Mouse (Mus musculus): ENCODE data around the gene Hist2h2ab.

The Hist2h2ab gene

GRCm38 (mm10) chr3:96219661-96220130 is at the start of gene Hist2h2ab, which contains the start of gene Bola1:
Gene Hist2h2ab, plus strand, starts transcription at chr3:96219865.
Gene Bola1, minus strand, starts transcription at chr3:96219709.
- peak; percentile 84 to 95 for DNase-seq (ENCODE audit: inconsistent age in 2 of 2, low spot score in 1 of 2)

- peak; percentile 64 to 84 for DNase-seq (ENCODE audit: inconsistent age in 2 of 2, low spot score in 1 of 2)
Measured at GRCm38 (mm10) chr3:96170276-96170675, 49.4 kb upstream of the Hist2h2ab start.

DNA sequence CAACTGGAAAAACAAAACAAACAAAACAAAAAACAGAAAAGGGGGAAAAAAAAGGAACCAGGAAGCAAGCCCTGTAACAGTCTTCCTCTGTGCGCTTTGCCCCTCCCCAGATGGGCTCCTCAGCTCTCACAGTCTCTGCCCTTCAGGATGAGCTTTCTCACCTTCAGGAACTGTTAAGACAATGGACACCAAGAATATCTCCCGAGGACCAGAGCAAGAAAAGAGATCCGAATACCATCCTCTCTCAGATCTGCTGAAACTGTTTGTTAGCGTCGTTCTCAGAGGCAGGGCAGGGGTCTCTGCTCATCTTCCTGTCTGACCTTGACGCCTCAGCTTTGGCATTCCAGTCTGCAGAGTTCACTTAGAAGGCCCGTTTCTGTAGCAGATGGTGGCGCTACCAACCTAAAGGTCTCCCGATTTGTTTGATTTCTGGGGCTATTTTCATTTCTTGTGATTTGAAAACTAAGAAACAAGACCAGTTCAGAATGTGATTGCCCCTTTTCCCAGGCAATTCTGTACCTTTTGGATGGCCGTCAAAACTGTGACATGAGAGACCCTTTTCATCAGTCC is 48.6 kb upstream of the Hist2h2ab start:
- peak in 1 of 2 experiments; percentile 76 for DNase-seq (ENCODE audit: inconsistent age in 2 of 2, low spot score in 1 of 2)

- DNase-seq (ENCODE audit: inconsistent age in 2 of 2, low spot score in 1 of 2) = no peak
Measured at GRCm38 (mm10) chr3:96171583-96172196, 48.0 kb upstream of the Hist2h2ab start.

DNA sequence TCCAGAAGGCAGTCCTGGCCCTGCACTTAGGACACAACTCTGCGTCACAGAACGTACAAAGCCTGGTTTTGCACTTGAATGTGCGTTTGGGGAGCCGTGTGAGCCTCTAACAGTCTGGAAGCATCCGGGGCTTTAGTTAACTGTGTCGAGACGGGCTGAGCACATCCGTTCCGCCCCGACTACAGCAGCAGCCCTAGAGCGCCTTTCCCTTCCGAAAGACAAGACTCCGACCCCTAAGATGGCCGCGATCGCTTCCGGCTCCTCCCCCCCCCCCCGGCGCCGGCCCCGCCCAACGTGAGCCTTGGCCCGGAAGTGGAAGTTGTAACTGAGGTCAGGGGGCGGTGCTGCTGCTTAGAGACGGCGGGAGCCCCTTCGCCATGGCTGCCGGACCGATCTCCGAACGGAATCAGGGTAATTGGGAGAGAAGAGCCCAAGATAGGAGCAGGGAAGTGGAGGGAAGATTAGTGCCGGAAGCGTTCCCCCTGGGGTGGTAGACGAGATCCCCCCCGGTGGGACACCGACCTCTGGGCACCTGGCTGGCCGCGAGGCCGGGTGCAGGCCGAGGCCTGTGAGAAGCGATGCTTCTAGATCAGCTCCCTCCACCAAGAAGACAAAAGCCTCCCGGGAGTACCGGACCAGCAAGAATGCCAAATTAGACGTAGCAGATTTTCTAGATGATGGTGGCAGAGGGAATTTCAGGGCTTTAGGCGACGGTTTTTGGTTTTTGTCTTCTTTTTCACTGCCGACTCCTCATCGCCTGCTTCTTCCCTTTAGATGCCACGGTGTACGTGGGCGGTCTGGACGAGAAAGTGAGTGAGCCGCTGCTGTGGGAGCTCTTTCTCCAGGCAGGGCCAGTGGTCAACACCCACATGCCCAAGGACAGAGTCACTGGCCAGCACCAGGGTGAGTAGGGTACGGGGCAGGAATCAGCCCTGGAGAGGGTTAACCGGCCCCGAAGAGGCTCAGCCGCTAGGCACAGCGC is 47.2 kb upstream of the Hist2h2ab start, which contains the start of gene Sf3b4:
Gene Sf3b4 (plus strand): TSS at position 136 of the 982 bp plus-strand sequence.
- peak; percentile 87 to 96 for DNase-seq (ENCODE audit: inconsistent age in 2 of 2, low spot score in 1 of 2)

DNA sequence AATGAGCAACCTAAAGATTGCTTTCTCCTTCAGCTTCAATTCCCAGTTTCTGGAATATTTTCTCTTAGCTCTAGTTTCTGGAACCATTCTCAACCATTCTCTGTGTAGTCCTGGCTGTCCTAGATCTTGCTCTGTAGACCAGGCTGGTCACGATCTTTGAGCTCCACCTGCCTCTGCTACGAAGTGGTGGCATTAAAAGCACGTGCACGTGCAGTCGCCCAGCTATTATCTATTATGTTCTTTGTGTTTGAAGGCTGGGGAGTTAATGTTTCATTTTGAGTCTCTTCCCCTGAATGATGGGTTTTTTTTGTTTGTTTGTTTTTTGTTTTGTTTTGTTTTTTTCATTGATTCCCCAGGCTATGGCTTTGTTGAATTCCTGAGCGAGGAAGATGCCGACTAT is 46.5 kb upstream of the Hist2h2ab start:
- DNase-seq (ENCODE audit: inconsistent age in 2 of 2, low spot score in 1 of 2) = no peak

GRCm38 (mm10) chr3:96174042-96174441 is 45.6 kb upstream of the Hist2h2ab start:
- DNase-seq (ENCODE audit: inconsistent age in 2 of 2, low spot score in 1 of 2) = peak in 1 of 2 experiments; percentile 40

DNA sequence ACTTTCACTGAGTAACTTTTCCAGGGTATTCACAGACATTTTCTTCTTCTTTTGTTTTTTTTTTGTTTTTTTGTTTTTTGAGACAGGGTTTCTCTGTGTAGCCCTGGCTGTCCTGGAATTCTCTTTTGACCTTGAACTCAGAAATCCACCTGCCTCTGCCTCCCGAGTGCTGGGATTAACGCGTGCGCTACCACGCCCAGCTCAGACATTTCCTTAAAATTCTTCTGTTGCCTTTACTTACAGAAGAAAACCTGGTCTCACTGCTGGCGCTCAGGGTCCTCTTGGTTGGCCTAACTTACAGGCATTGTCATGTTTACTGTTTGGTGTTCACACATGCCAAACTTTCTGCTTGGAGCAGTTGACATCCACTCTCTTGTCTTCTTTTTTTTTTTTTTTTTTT is 44.4 kb upstream of the Hist2h2ab start:
- DNase-seq (ENCODE audit: inconsistent age in 2 of 2, low spot score in 1 of 2) = no peak

DNA sequence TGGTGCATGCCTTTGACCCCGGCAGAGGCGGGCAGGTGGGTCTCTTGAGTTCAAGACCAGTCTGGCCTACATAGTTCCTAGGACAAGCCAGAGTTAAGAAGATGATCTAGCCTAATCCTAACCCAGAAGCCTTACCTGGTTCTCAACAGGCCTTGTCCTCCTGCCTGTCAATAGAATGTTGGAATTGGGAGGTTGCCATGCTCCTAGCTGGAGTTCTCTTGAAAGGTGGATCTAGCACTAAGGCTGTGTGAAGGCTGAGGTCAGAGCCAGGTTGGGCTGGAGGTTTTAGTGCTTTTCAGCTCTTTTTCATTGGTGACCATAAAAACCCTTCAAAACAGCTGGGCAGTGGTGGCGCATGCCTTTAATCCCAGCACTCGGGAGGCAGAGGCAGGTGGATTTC is 41.2 kb upstream of the Hist2h2ab start:
- DNase-seq (ENCODE audit: inconsistent age in 2 of 2, low spot score in 1 of 2) = no peak

- no peak for DNase-seq (ENCODE audit: inconsistent age in 2 of 2, low spot score in 1 of 2)
Measured at GRCm38 (mm10) chr3:96178902-96179301, 40.8 kb upstream of the Hist2h2ab start.

GRCm38 (mm10) chr3:96179531-96179930 is 40.1 kb upstream of the Hist2h2ab start:
- DNase-seq (ENCODE audit: inconsistent age in 2 of 2, low spot score in 1 of 2) = peak; percentile 35 to 73

- peak; percentile 44 to 72 for DNase-seq (ENCODE audit: inconsistent age in 2 of 2, low spot score in 1 of 2)
Measured at GRCm38 (mm10) chr3:96180727-96181477, 38.8 kb upstream of the Hist2h2ab start, which contains the start of gene Sv2a. Gene Sv2a, plus strand, starts transcription at chr3:96181151.

- no peak for DNase-seq (ENCODE audit: inconsistent age in 2 of 2, low spot score in 1 of 2)
Measured at GRCm38 (mm10) chr3:96181510-96182381, 37.9 kb upstream of the Hist2h2ab start.

DNA sequence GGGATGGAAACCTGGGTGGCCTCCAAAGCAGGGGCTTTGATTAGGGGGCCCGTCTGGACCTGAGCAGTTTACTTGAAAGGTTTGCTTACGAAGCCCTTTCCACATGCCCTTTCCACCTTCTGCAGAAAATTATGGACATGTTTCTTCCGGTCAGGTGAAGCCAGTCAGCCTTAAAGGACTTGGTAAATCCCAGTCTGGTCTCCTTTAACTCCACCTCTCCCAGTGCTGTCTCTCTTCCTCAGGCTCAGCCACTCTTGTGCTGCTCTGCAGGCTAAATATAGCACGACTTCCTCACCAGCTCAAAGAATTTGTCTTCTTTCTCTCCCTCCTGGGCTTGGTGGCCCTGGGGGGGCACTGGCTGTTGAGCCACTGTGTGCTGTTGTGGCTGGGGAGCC is 37.3 kb upstream of the Hist2h2ab start:
- DNase-seq (ENCODE audit: inconsistent age in 2 of 2, low spot score in 1 of 2) = no peak

- DNase-seq (ENCODE audit: inconsistent age in 2 of 2, low spot score in 1 of 2) = no peak
Measured at GRCm38 (mm10) chr3:96192977-96193376, 26.7 kb upstream of the Hist2h2ab start.

DNA sequence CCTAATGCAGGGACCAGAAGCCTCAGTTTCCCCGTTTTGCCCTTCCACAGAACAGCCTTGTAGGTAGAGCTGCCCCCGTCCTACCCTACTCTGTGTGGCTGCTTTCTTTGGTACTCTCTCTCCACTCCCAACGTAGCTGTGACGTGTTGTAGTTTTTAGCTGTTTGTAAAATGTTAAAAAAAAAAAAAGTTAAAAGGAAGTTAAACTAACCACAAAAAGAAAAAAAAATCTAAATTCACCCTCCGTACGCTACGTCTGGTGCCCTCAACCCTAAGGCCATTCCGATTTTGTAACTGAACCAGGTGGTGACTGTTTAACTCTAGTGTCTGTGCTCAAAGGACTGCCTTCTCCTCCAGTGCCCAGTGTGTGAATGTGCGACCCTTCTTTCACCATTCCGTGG is 24.7 kb upstream of the Hist2h2ab start:
- no peak for DNase-seq (ENCODE audit: inconsistent age in 2 of 2, low spot score in 1 of 2)

DNA sequence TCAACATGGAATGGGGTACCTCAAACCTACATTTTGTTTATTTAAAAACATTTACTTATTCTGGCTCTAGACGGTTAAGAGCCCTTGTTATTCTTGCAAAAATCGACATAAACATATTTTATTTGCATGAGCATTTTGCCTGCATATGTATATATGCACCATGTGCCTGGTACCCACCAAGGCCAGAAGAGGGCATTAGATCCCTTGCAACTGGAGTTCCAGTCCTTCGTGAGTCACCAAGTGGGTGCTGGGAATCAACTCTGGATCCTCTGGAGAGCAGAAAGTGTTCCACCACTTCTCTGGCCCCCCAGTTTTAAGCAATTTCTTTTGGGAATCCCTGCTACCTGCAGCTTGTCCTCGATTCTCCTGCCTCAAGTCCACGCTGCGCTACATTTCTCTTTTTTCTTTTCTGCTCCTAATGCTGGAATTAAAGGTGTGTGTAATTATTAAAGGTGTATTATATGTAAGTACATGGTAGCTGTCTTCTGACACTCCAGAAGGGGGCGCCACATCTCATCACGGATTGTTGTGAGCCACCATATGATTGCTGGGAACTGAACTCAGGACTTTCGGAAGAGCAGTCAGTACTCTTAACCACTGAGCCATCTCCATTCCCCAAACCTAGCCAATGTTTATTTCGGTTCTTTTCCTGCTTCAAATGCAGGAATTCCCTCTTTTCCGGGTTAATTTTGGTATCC is 23.9 kb upstream of the Hist2h2ab start:
- no peak for DNase-seq (ENCODE audit: inconsistent age in 2 of 2, low spot score in 1 of 2)

DNA sequence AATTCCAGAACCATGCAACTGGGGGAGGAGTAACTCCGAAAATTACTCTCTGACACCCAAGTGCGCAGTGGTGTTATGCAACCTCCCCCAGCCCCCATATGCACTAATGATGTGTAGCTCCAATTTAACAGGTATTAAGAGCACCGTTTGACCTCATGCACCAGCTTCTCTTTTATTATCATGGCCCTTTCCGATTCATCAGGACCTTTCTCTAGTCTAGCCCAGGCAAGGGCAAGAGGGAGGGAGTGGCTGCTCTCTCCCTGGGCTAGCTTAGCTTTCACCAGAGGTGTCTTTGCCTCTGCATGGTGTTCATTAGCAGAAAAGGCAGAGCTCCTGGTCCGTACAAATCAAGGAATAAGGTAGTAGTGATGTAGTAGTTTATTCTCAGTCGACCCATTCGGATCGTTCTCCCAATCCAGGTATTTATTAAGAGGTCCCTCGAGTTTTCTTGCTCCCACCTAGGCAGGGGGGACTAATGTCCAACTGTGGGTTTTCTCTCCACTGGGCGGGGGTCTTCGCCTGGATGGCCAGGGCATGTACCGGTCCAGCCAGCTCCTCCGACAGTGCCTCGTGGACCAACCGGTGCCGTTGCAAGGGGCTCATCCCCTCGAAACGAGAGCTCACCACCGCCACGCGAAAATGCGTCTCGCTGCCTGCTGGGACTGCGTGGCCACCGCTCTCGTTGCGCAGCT is 23.1 kb upstream of the Hist2h2ab start:
- no peak for DNase-seq (ENCODE audit: inconsistent age in 2 of 2, low spot score in 1 of 2)
